Mouse (Mus musculus) retina, postnatal 1 day (tissue): Measurements from ENCODE around the gene Erv3.

Experiments used
- DNase-seq: peaks from one replicate; pipeline ENCODE4 v3.0.0-alpha.2; 2012

Erv3 gene

DNA sequence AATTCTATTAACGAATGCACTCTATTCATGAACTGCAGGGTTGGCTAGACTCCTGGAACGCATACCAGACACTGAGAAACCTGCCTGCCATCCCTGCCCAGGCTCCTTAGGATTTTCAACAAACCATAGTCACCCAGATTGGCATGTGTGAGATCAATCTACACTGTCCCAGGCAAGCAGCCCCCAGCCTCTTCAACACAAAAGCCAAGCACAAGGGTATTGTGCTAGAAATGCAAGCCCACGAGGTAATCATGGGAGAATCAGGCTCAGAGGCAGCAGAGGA lies 37.9 kb downstream of the Erv3 start:
- no peak for DNase-seq

DNA sequence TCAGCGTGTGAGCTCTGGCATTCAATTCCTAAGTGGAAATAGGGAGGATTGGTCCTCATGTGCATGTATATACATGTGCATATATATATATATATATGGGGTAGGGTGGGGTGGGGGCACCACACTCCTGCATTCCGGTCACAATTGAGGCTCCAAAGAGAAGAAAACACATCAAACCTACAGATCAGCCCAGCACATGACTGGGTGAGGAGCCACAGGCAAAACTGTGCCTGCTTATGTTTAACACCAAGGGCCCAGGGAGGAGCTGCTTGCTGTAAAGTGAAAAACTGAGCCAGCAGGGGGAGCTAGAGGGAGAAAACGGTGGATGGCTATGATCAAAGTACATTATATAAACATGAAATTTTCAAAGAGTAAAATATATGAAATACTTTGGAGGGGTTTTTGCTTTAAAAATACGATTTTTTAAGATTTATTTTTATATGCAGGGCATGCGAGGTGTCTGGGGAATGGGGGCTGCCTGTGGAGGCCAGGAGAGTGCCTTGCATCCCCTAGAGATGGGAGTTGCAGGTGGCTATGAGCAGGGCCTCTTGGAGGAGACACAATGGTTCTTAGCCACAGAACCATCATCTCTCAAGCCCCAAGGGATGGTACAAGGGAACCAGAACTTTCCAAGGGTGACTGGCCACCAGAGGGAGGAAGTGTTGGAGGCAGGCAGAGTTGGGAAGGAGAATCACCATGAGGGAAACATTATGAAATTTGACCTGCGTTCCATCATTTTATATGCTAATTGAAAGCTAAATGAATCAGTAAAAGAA lies 38.4 kb downstream of the Erv3 start:
- peak; percentile 86 for DNase-seq

DNA sequence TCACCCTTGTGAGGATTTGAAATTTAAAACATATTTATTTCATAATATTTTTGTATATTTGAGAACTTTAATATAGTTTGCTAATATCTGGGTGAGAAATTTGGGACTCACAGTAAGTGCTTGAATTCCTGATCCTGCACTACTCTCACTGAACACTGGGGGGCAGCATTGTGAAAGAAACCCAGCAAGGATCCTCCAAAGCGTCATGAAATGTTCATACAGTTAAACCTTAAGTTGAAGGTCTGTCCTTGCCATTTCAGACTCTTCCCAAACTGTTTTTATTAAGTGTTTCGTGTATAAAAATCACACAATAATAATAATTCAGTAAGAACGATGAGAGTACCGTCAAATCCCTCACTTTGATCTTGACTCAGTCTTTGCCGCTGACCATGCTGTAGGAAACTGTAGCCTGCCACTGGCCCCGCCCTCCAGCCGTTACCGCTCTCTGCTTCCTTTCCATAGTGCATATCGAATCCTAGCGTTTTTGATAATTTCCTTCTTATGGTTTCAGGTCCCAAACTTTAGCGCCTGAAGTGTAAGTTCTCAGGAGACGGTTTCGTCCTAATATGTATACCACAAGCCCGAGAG lies 39.4 kb downstream of the Erv3 start:
- peak; percentile 87 for DNase-seq

DNA sequence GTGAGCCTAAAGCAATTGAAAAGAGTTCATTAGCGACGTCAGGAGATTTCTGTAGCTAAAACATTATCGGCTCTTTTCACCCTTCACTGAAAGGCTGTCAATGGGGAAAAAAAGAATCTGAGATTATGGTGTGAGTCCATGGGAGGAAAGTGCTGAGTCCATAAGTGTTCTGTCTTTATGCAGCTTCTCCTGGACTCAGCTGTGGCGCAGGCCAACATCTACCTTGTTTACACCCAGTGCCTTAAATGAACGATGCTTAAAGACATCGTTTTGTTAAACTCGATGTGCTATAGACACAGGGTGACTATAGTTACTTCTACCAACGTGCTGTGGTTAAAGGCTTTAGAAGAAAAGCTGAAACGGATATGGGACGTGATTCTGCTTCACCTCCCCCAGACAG lies 45.2 kb downstream of the Erv3 start:
- DNase-seq = no peak

DNA sequence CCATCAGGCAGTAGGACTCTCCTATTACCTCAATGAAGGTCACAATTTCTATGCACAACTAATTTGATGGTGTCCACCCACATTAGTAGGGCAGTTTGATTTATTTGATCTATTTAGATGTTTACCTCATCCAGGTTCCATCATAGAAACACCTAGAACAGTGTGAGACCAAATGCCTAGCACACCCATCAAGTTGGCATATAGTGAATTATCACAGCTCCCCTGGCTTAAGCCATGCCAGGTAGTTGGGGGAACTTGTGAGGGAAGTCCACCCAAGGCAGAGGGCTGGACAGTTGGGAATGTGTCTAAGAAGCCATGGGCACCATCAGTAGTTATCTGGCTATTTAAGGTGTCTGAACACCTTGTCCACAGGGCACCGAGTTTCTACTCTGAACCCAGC lies 46.1 kb downstream of the Erv3 start:
- DNase-seq = no peak

DNA sequence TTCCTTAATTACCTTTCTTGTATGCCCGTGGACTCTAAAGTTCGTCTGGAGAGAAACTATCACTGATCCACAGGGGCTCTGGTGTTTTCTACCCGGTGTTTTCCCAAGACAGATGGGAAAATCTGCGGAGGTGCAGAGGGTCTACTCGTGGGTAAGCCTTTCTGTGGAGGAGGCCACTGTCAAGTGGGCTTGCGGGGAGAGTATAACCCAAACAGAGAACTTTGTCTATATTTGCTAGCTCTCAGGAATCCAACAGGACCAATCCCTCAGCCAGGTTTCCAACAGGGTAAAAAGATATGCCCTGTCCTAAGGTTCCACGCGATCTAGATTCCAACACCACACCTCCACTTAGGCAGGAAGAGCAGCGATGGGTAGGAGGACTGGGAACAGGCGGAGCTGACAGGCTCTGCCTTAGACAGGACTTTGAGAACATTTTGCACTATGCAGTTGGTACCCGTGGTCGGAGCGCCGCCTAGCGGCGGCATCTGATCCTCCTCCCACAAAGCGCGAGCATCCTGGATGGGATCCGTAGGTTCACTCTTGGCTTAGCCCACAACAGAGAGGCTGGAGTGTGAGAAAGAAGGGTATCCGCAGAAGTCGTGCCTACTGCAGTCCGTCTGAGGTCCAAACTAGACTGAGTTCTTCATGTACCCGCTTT lies 46.9 kb downstream of the Erv3 start:
- DNase-seq = peak; percentile 87

DNA sequence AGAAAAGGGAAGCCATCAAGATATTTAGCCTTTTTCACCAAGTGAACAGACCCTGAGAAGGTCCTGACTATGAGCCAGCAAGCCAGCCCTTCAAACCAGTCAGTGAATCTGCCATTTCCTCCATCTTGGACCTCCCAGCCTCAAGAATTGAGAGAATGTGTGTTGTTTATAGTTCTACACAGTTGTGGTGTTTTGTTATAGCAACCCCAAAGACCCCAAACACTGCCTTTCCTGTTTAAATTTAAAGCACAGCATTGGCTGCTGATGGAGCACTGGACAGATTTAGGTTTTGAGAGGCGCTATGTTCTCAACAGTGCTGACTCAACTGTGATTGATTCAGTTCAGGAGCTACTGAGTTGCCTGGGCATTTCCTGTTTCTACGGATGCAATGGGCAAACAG lies 47.9 kb downstream of the Erv3 start:
- DNase-seq = no peak

DNA sequence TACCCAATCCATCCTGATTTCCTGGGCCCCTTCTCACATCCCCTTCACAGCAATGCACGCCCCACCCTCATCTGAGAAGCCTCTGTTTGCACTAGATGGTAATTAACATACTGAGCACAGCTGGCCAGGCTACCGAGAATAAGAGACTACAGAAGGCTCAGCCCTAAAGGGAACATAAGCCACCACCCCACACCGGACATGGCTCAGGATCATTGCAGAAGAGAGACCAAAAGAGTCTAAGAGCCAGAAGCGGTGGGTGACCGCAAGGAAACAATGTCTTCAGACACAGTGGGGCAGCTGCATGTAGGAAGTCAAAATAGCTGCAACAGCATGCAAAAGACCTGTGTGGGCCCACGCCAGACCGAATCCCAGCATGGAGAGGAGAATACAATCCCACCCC lies 50.7 kb downstream of the Erv3 start:
- peak; percentile 35 for DNase-seq

DNA sequence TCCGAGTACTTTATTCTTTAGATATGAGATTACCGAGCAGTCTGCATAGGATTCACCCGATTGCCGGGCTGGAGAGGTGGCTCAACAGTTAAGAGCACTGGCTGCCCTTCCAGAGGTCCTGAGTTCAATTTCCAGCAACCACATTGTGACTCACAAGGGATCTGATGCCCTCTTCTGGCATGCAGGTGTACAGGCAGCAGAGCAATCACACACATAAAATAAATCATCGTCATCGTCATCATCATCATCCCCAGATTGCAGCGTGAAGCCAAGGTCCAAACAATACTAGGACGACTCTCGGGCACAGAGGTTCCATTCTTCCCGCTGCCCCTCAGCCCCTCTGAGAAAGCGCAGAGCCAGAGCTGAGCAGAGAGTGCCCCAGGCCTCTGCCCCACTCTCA lies 51.9 kb downstream of the Erv3 start:
- peak; percentile 51 for DNase-seq

DNA sequence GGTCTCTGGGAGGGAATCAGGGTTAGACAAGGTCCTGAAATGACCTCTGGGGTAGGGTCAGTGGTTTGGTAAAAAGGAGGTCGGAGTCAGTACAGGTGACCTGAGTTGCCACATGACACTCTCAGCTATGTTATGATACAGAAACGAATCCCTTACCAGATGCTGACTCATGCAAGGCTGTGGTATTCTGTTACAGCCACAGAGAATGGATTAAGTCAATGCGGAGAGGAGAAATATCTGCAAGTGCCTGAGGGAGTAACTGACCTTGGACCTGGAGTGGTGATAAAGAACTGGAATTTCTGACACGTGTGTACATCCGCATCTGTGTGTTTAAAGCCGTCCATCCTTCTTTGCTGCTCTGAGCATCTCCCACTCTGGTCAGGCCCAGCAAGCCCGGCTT lies 52.7 kb downstream of the Erv3 start:
- no peak for DNase-seq

DNA sequence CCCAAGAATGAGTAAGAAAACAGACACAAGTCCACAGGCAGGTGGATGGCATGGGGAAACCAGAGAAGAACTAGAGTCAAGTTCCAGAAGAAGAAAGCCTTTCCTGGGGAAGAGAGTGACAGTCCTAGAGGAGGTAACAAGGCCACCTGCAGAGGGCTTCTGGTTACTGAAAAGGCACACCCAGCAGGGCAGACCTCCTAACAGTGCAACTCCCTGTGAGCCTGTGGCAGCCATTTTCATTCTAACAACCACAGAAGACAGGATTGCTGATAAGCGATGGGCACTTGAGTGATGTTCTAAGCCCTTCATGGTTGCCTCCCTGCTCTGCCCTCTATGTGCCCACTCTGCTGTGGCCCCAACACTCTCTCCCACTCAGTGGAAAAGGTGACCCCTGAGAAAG lies 54.2 kb downstream of the Erv3 start:
- no peak for DNase-seq

DNA sequence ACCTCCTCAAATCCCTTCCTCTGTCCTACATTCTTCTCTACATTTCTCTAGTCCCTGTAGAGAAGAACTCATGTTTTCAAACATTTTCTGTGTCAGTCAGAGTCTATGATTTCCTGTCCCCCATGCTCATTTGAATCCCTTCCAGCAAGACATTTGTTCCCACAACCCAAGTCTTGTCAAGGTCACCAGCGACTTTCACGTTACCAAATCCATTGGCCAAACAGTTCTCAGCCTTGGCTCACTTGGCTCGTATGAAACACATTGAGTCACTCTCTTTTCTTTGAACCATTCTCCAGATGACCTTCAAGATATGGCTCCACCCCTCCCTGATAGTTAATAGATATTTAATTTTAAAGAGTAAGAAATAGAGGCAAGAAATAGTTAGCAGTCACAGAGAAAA lies 55.7 kb downstream of the Erv3 start:
- DNase-seq = no peak
